Mouse (Mus musculus): ENCODE measurements at regions not wholly inside any gene's neighbourhood (a gene's known extent, or its start where the extent isn't known, plus 50 kb on each side); places are given as distances from the start of the nearest gene placed in this dataset.

GRCm38 (mm10) chrX:11082845-11083244 lies 216.2 kb upstream of the H2al1a start:
- TF ChIP-seq GATA1 (IDR thresholded peaks at IDR 0.05; ENCODE audit: borderline replicate concordance, low read length): no peak
- TF ChIP-seq FLI1 (IDR thresholded peaks at IDR 0.05; ENCODE audit: low read length): no peak
